Mouse (Mus musculus): ENCODE measurements around the gene Pitpnc1. TPM values are rescaled to one million over a fixed set of nuclear protein-coding genes. Genes with fewer than 3 reads are reported as not detected.
"Not testable (repeated sequence)": the region's sequence is repeated elsewhere in the genome, so short reads cannot be mapped to it uniquely, and the experiment has no call there.

Pitpnc1 gene
- polyA plus RNA-seq (2016; fragmentation: Nextera tagmentation; extraction: Ambion mirVana), result 9.7 and 9.9 TPM in 2 replicates

GRCm38 (mm10) chr11:107470521-107471041 is at the start of gene Pitpnc1:
Gene Pitpnc1, minus strand, starts transcription at chr11:107470699.
- H3K27me3 ChIP-seq (replicated peaks), result no peaks in the 10 kb centered on the region
- H3K4me3 ChIP-seq, result peak within 1 kb of the TSS; percentile 83
- H3K36me3 ChIP-seq, result no peaks in the 10 kb centered on the region
- peaks cover 51% of the 10 kb centered on the region for H3K4me1 ChIP-seq
- H3K4me2 ChIP-seq, result peak within 1 kb of the TSS; percentile 95
- peak within 1 kb of the TSS; percentile 98 for H3K27ac ChIP-seq
- ATAC-seq, result peak; percentile 82
- 1% methylated on average over 37 of the region's 37 CpGs for WGBS (ENCODE audit: insufficient replicate concordance)
- H3K9ac ChIP-seq, result peak within 1 kb of the TSS; percentile 93
- no peaks in the 10 kb centered on the region for H3K9me3 ChIP-seq (replicated peaks)

DNA sequence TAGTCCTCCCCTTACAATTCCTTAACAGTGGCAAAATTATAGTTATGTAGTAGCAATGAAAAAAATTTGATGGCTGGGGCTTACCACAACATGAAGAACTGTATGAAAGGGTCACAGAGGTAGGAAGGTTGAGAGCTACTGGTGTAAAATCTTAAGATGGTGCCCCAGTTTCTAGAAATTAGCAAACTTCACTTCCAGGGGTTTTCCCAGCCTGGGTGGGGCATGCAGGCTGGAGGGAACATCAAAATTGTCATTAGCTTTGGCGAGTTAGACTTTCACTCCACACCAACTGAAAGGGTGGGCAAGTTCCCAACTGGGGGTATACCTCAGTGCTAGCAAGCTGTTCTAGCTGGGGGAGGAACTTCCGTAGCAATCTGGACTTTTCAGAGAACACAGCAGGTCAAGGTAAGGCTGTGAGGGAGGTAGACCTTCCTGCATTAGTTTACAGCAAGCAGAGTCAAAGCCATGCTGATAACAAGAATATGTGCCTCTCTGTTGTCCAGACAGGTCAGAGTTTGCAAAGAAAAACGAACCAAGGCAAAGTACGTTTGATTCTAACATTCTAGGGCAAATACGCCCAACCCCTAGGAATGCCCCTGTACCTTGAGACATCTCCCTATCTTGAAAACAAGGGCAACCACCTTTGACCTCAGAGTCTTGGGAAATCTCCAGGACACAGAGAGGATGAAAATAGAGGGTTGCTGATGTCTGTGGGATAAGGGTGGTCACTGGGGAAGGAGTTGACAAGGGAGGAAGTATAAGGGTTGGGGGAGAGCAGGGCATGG is 48.3 kb upstream of the Pitpnc1 start:
- no peak for ATAC-seq

DNA sequence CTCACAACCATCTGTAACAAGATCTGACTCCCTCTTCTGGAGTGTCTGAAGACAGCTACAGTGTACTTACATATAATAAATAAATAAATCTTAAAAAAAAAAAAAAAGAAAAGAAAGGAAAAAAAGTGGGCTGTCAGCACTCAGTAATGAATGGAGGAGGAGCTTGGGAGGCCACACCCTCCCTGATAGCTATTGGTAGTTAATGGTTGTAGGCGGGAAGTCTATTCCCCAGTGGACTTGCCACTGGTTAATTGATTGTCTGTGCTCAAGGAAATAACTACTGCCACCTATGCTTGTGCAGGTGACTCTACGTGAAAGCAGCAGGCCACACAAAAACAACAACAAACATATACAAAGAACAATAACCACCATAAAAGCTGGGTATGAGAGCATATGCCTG is 45.9 kb upstream of the Pitpnc1 start:
- 76% methylated on average over 2 of the region's 2 CpGs for WGBS (ENCODE audit: insufficient replicate concordance)
- Histone ChIP-seq H3K27ac (no peak overlapping the region), H3K27me3 (replicated peaks) (peaks cover 6% of the 10 kb centered on the region; the same call in 1 of the 2 replicates), H3K9ac (no peak overlapping the region), H3K4me3 (no peak overlapping the region), H3K9me3 (replicated peaks) (no peaks in the 10 kb centered on the region), H3K4me1 (peaks cover 1% of the 10 kb centered on the region; the same call in 1 of the 2 replicates), H3K4me2 (no peak overlapping the region), H3K36me3 (no peaks in the 10 kb centered on the region)
- no peak for ATAC-seq

More for the DNA sequence above, 48.3 kb upstream of the Pitpnc1 start:
- no peaks in the 10 kb centered on the region for H3K9me3 ChIP-seq (replicated peaks)
- no peaks in the 10 kb centered on the region for H3K4me1 ChIP-seq
- WGBS (ENCODE audit: insufficient replicate concordance), result 55% methylated on average over 5 of the region's 5 CpGs
- no peak overlapping the region for H3K4me2 ChIP-seq
- H3K27ac ChIP-seq, result no peak overlapping the region
- H3K27me3 ChIP-seq (replicated peaks), result no peaks in the 10 kb centered on the region
- H3K9ac ChIP-seq, result no peak overlapping the region
- no peak overlapping the region for H3K4me3 ChIP-seq
- no peaks in the 10 kb centered on the region for H3K36me3 ChIP-seq

- Histone ChIP-seq H3K4me3 (no peak overlapping the region), H3K9ac (no peak overlapping the region), H3K4me1 (peaks cover 21% of the 10 kb centered on the region), H3K9me3 (replicated peaks) (no peaks in the 10 kb centered on the region), H3K4me2 (no peak overlapping the region), H3K36me3 (no peaks in the 10 kb centered on the region), H3K27ac (no peak overlapping the region), H3K27me3 (replicated peaks) (peaks cover 16% of the 10 kb centered on the region)
- WGBS (ENCODE audit: insufficient replicate concordance), result 72% methylated on average over 10 of the region's 10 CpGs
- no peak for ATAC-seq
These were observed 42.5 kb upstream of the Pitpnc1 start for GRCm38 (mm10) chr11:107513047-107513446.

GRCm38 (mm10) chr11:107511954-107512353 is 41.5 kb upstream of the Pitpnc1 start:
- not testable (repeated sequence) for ATAC-seq; H3K4me3 ChIP-seq; H3K36me3 ChIP-seq; H3K27ac ChIP-seq; H3K9ac ChIP-seq; H3K4me2 ChIP-seq; H3K9me3 ChIP-seq (replicated peaks)
- H3K4me1 ChIP-seq, result peaks cover 21% of the 10 kb centered on the region
- peaks cover 16% of the 10 kb centered on the region for H3K27me3 ChIP-seq (replicated peaks)
- WGBS (ENCODE audit: insufficient replicate concordance), result 34% methylated on average over 5 of the region's 5 CpGs

GRCm38 (mm10) chr11:107510362-107511269 is 40.1 kb upstream of the Pitpnc1 start:
- peaks cover 16% of the 10 kb centered on the region for H3K27me3 ChIP-seq (replicated peaks)
- H3K36me3 ChIP-seq, result no peaks in the 10 kb centered on the region
- H3K4me2 ChIP-seq, result peak overlapping the region; percentile 55
- H3K9ac ChIP-seq, result peak overlapping the region; percentile 24; the same call in 1 of the 2 replicates
- ATAC-seq, result no peak; the same call in 1 of the 2 replicates
- 0 out of 2 replicates have a peak overlapping the region, but pooled peaks have one; percentile 0 for H3K4me3 ChIP-seq
- WGBS (ENCODE audit: insufficient replicate concordance), result 2% methylated on average over 18 of the region's 18 CpGs
- H3K9me3 ChIP-seq (replicated peaks), result no peaks in the 10 kb centered on the region
- H3K4me1 ChIP-seq, result peaks cover 21% of the 10 kb centered on the region
- H3K27ac ChIP-seq, result no peak overlapping the region

DNA sequence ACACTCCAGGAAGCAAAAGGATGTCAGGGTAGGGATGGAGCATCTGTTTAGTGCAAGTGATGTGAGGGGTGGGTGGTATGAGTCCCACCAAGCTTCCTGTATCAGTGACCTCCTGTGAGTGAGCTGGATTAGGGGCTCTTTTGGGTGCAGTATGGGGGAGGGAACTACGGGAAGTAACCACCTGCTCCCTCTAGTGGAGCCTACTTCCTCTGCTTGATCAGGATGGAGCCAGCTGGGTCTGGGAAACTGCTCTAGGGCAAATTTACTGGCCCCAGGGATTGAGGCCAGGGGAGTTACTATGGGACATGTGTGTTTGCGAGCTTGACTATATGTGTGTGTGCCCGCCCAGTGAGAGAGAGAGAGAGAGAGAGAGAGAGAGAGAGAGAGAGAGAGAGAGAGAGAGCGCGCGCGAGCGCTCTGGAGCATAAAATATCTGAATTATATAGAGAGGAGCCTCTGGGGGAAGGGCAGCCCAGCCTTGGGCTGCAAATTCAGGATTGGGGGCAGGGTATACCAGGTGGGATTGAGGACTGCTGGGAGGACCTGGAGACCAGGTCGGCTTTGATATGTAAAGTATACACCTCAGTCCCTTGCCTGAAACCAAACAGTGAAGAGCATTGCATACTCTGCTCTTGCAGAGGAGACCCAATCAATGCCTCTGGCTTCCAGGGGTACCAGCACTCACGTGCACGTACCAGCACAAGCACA is 39.3 kb upstream of the Pitpnc1 start:
- H3K27me3 ChIP-seq (replicated peaks), result peaks cover 16% of the 10 kb centered on the region
- ATAC-seq, result 0 out of 2 replicates have a peak, but pooled peaks have one; percentile 19
- H3K36me3 ChIP-seq, result no peaks in the 10 kb centered on the region
- H3K27ac ChIP-seq, result no peak overlapping the region
- no peak overlapping the region for H3K4me3 ChIP-seq
- H3K4me1 ChIP-seq, result peaks cover 21% of the 10 kb centered on the region
- H3K9ac ChIP-seq, result no peak overlapping the region
- peak overlapping the region; percentile 55 for H3K4me2 ChIP-seq
- H3K9me3 ChIP-seq (replicated peaks), result no peaks in the 10 kb centered on the region
- WGBS (ENCODE audit: insufficient replicate concordance), result 20% methylated on average over 11 of the region's 11 CpGs

- no peak for ATAC-seq
- Histone ChIP-seq H3K9me3 (replicated peaks) (no peaks in the 10 kb centered on the region), H3K27me3 (replicated peaks) (peaks cover 9% of the 10 kb centered on the region; the same call in 1 of the 2 replicates), H3K4me1 (peaks cover 19% of the 10 kb centered on the region), H3K27ac (no peak overlapping the region), H3K4me2 (no peak overlapping the region), H3K4me3 (no peak overlapping the region), H3K36me3 (peaks cover 6% of the 10 kb centered on the region; the same call in 1 of the 2 replicates), H3K9ac (no peak overlapping the region)
- WGBS (ENCODE audit: insufficient replicate concordance), result 64% methylated on average over 1 of the region's 1 CpGs
These were observed 35.8 kb upstream of the Pitpnc1 start for GRCm38 (mm10) chr11:107506260-107506659.

GRCm38 (mm10) chr11:107504364-107504763 is 33.9 kb upstream of the Pitpnc1 start:
- H3K27me3 ChIP-seq (replicated peaks); ATAC-seq; H3K4me2 ChIP-seq; H3K9me3 ChIP-seq (replicated peaks); H3K4me3 ChIP-seq; H3K27ac ChIP-seq; H3K4me1 ChIP-seq; H3K9ac ChIP-seq: not testable (repeated sequence)
- WGBS (ENCODE audit: insufficient replicate concordance), result 77% methylated on average over 3 of the region's 4 CpGs
- H3K36me3 ChIP-seq, result peaks cover 19% of the 10 kb centered on the region

DNA sequence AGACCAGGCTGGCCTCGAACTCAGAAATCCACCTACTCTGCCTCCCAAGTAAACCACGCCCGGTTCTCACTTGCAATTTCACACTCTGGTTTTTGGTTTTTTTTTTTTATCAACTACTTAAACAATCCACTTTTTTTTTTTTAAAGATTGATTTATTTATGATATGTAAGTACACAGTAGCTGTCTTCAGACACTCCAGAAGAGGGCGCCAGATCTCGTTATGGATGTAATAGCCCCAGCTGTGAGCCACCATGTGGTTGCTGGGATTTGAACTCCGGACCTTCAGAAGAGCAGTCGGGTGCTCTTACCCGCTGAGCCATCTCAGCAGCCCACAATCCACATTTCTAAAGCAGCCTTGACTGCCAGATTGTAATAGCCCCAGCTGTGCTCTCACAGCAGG is 32.3 kb upstream of the Pitpnc1 start:
- Histone ChIP-seq H3K9ac (no peak overlapping the region), H3K4me1 (no peaks in the 10 kb centered on the region), H3K9me3 (replicated peaks) (no peaks in the 10 kb centered on the region), H3K36me3 (peaks cover 33% of the 10 kb centered on the region), H3K27ac (no peak overlapping the region), H3K27me3 (replicated peaks) (no peaks in the 10 kb centered on the region), H3K4me2 (no peak overlapping the region), H3K4me3 (no peak overlapping the region)
- WGBS (ENCODE audit: insufficient replicate concordance), result 74% methylated on average over 8 of the region's 8 CpGs
- ATAC-seq, result no peak

DNA sequence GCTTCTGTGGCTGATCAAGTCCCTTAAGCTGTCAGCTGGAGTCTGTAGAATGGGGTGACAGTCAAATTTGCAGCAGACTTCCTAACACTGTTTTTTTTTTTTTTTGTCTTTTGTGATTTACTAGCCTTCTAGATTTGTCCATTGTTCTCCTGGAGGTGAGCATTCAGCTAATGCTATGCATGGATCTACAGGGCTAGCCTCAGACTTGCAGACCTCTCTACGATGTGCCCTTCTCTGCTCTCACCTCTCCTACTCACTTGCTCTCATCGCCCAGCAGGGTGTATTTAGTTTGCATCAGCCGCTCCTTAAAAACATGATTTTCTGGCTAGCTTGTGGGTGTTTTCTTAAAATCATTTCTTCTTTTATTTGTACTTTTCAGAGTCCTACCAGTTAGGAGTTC is 13.8 kb upstream of the Pitpnc1 start:
- Histone ChIP-seq H3K4me3 (no peak overlapping the region), H3K4me2 (no peak overlapping the region), H3K4me1 (peaks cover 33% of the 10 kb centered on the region), H3K9me3 (replicated peaks) (no peaks in the 10 kb centered on the region), H3K27me3 (replicated peaks) (no peaks in the 10 kb centered on the region), H3K36me3 (peaks cover 57% of the 10 kb centered on the region), H3K27ac (no peak overlapping the region), H3K9ac (no peak overlapping the region)
- ATAC-seq, result no peak
- WGBS (ENCODE audit: insufficient replicate concordance), result 92% methylated on average over 3 of the region's 3 CpGs
